Mouse (Mus musculus) ES-E14 (cell line): ENCODE data around the gene Trim75. TPM values are rescaled to one million over a fixed set of nuclear protein-coding genes. Genes with fewer than 3 reads are reported as not detected.

Experiments used
- DNase-seq: peaks from one replicate; pipeline ENCODE4 v3.0.0-alpha.2; 2013; ENCODE audit warnings: low read depth, low spot score
- H3K27ac ChIP-seq: 2 replicates; pipeline ENCODE4 v1.5.1; 2012; ENCODE audit warnings: low read depth, mild to moderate bottlenecking, low read length, moderate library complexity, mixed read lengths; ENCODE audit not compliant: poor library complexity, insufficient read depth, severe bottlenecking
- H3K36me3 ChIP-seq: 2 replicates; pipeline ENCODE4 v1.6.1; 2012; ENCODE audit warnings: mild to moderate bottlenecking, low read length, moderate library complexity, mixed read lengths; ENCODE audit not compliant: control insufficient read depth, poor library complexity, insufficient read depth, severe bottlenecking
- H3K4me1 ChIP-seq, 2 experiments: fragments of 150-350 bp in 1 of 2; sonication (generic) in 1 of 2; 2 replicates each; pipeline ENCODE4 v1.6.1; 2012; ENCODE audit warnings: low read length in 2 of 2, mild to moderate bottlenecking in 1 of 2, mixed read lengths in 1 of 2; ENCODE audit not compliant: control insufficient read depth in 2 of 2, insufficient read depth in 2 of 2, poor library complexity in 1 of 2
- H3K4me3 ChIP-seq, 2 experiments: fragments of 150-350 bp in 1 of 2; sonication (generic) in 1 of 2; 2 replicates each; pipeline ENCODE4 v1.5.1; 2012; ENCODE audit warnings: low read length in 2 of 2, low read depth in 1 of 2, mild to moderate bottlenecking in 1 of 2, mixed read lengths in 1 of 2; ENCODE audit not compliant: insufficient read depth in 1 of 2, poor library complexity in 1 of 2, severe bottlenecking in 1 of 2
- H3K9ac ChIP-seq: 2 replicates; pipeline ENCODE4 v1.6.1; 2012; ENCODE audit warnings: low read depth, mild to moderate bottlenecking, low read length, mixed read lengths; ENCODE audit not compliant: poor library complexity, insufficient read depth, severe bottlenecking
- H3K9me3 ChIP-seq: fragments of 150-350 bp; sonication (generic); 2 replicates; pipeline ENCODE4 v1.6.1; 2012; ENCODE audit warnings: low read depth, mild to moderate bottlenecking, low read length; ENCODE audit not compliant: control insufficient read depth, insufficient read depth
- CHD2 ChIP-seq: IDR thresholded peaks from 2 replicates; pipeline ENCODE4 v1.6.1; 2014; ENCODE audit warnings: mild to moderate bottlenecking, low read depth, low read length, inconsistent platforms
- HCFC1 ChIP-seq: IDR thresholded peaks from 2 replicates; pipeline ENCODE4 v1.6.1; 2012; ENCODE audit warnings: low read length, inconsistent platforms, borderline replicate concordance; ENCODE audit not compliant: insufficient read depth
- MAFK ChIP-seq: IDR thresholded peaks from 2 replicates; pipeline ENCODE4 v1.6.1; 2014; ENCODE audit warnings: mild to moderate bottlenecking, low read depth, low read length, inconsistent platforms; ENCODE audit not compliant: insufficient read depth
- ZC3H11A ChIP-seq: IDR thresholded peaks from 2 replicates; pipeline ENCODE4 v1.6.1; 2012; ENCODE audit warnings: low read depth, mild to moderate bottlenecking, inconsistent platforms, low read length, borderline replicate concordance
- ZNF384 ChIP-seq: IDR thresholded peaks from 2 replicates; pipeline ENCODE4 v1.6.1; 2012; ENCODE audit warnings: low read depth, low read length, inconsistent platforms
- in situ Hi-C, 2 experiments: fragments of 600-800 bp; cut with MboI; formaldehyde crosslinking; loops; one replicate each; pipeline ENCODE4 v1.15.1; 2025; ENCODE audit warnings: low sequenced_read_pairs in 2 of 2, inconsistent platforms in 1 of 2; ENCODE audit not compliant: unreplicated experiment in 2 of 2
- total RNA-seq: library from RNA; depleted of rRNA; stranded (reverse); fragments of 300-350 nt; gene quantifications from 2 replicates; pipeline ENCODE4 v1.2.3, GENCODE M21; 2012

Gene Trim75
- total RNA-seq, 1 experiment, result 0.18 TPM

- Histone ChIP-seq H3K36me3 (peaks cover 3% of the 10 kb centered on the region; the same call in 1 of the 2 replicates), H3K4me1 (peaks cover 8 to 12% of the 10 kb centered on the region in 2 experiments), H3K9me3 (no peaks in the 10 kb centered on the region), H3K4me3 (no peak overlapping the region), H3K9ac (no peak overlapping the region), H3K27ac (no peak overlapping the region)
- in situ Hi-C loops, result no loop called here
- no peak for TF ChIP-seq HCFC1
- no peak for TF ChIP-seq ZC3H11A
- TF ChIP-seq MAFK, result no peak
- TF ChIP-seq ZNF384, result no peak
- no peak for TF ChIP-seq CHD2
- DNase-seq, result no peak
These were observed 43.3 kb upstream of the Trim75 start for GRCm38 (mm10) chr8:65030735-65031485.

GRCm38 (mm10) chr8:65029776-65030175, 42.1 kb upstream of the Trim75 start:
- TF ChIP-seq HCFC1 (no peak), ZC3H11A (no peak), MAFK (no peak)
- in situ Hi-C loops, result loop anchor here in 1 of 2 experiments (10.0 kb wide), 1 partner anchor 55 kb away; no protein-coding TSS in a partner anchor
- no peak overlapping the region for H3K27ac ChIP-seq

GRCm38 (mm10) chr8:65028959-65029686, 41.5 kb upstream of the Trim75 start:
- H3K9me3 ChIP-seq, result no peaks in the 10 kb centered on the region
- H3K36me3 ChIP-seq, result peaks cover 3% of the 10 kb centered on the region; the same call in 1 of the 2 replicates
- no peak for DNase-seq
- H3K4me1 ChIP-seq, result peaks cover 6 to 8% of the 10 kb centered on the region in 2 experiments; a peak in 3 of 4 replicates
- in situ Hi-C loops, result loop anchor here in 1 of 2 experiments (10.0 kb wide), 1 partner anchor 56 kb away; no protein-coding TSS in a partner anchor
- TF ChIP-seq ZNF384, result no peak
- TF ChIP-seq ZC3H11A, result peak; percentile 72
- TF ChIP-seq HCFC1, result no peak
- H3K9ac ChIP-seq, result no peak overlapping the region
- H3K27ac ChIP-seq, result no peak overlapping the region
- 0 out of 4 replicates have a peak overlapping the region, but pooled peaks of 1 of the 2 experiments have one; percentile 11 for H3K4me3 ChIP-seq

More at GRCm38 (mm10) chr8:65029776-65030175, 42.1 kb upstream of the Trim75 start:
- no peak overlapping the region for H3K4me3 ChIP-seq
- no peaks in the 10 kb centered on the region for H3K9me3 ChIP-seq
- H3K36me3 ChIP-seq, result peaks cover 3% of the 10 kb centered on the region; the same call in 1 of the 2 replicates
- peaks cover 8 to 12% of the 10 kb centered on the region in 2 experiments for H3K4me1 ChIP-seq
- no peak overlapping the region for H3K9ac ChIP-seq
- DNase-seq, result no peak

- Histone ChIP-seq H3K27ac (no peak overlapping the region), H3K9ac (no peak overlapping the region), H3K4me1 (no peaks in the 10 kb centered on the region), H3K36me3 (no peaks in the 10 kb centered on the region), H3K4me3 (no peak overlapping the region), H3K9me3 (no peaks in the 10 kb centered on the region)
- no peak for DNase-seq
- in situ Hi-C loops, result loop anchor here (5.0 to 10.0 kb wide), 2 partner anchors 60 to 62 kb away; no protein-coding TSS in a partner anchor
- TF ChIP-seq CHD2 (no peak), HCFC1 (no peak), ZNF384 (no peak), ZC3H11A (peak; percentile 99), MAFK (no peak)
These were observed 34.9 kb upstream of the Trim75 start for GRCm38 (mm10) chr8:65022485-65022884.
